Mouse (Mus musculus) spleen, postnatal 10 days (tissue): Measurements from ENCODE around the gene Odc1.
"Not testable (repeated sequence)": the region's sequence is repeated elsewhere in the genome, so short reads cannot be mapped to it uniquely, and the experiment has no call there.

Experiments
- DNase-seq, 2 experiments: peaks; one replicate each; pipeline ENCODE4 v3.0.0; 2021 to 2022; ENCODE audit warnings: low spot score in 2 of 2

The Odc1 gene

DNA sequence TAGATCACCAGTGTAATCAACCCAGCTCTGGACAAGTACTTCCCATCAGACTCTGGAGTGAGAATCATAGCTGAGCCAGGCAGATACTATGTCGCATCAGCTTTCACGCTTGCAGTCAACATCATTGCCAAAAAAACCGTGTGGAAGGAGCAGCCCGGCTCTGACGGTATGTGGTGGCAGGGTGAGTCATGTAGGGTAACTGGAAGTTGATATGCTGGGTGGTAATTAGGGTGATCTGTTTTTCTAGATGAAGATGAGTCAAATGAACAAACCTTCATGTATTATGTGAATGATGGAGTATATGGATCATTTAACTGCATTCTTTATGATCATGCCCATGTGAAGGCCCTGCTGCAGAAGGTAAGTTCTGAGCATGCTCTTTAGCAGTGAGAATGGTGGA lies 4.8 kb downstream of the Odc1 start:
- not testable (repeated sequence) for DNase-seq

DNA sequence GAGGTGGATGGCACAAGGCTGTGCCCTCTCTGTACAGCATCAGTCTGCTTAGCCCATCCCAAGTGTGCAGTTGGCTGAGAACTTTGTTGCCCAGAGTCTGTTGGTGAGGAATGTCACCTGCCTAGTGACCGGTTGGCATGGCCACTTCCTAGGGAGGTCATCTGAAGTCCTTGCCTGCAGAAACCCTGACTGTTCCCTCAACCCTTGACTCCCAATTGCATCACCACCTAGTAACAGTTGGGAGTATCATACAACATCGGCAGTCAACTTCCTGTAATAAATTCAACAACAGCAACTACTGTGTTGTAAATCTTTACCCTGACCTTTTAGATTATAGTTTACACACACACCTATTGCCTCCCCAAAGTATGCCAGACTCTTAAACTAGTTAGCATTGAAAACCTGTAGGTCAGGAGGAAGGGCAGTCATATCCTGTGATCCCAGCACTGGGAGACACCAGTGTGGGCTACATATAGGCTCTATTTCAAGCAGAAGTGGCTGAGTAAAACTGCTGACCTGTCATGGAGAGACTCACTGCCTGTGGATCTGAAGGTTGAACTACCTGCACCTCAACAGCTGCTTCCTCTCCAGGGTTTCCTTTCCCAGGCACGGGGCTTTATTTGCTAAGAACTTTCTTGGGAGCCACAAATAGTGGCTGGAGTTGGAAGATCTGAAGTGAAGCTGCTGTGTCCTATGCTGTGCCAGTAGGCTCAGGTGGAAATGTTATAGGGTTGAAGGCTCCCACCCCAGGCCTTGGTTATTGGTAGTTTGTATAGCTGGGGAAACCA lies 6.8 kb downstream of the Odc1 start:
- peak in 1 of 2 experiments; percentile 13 for DNase-seq

DNA sequence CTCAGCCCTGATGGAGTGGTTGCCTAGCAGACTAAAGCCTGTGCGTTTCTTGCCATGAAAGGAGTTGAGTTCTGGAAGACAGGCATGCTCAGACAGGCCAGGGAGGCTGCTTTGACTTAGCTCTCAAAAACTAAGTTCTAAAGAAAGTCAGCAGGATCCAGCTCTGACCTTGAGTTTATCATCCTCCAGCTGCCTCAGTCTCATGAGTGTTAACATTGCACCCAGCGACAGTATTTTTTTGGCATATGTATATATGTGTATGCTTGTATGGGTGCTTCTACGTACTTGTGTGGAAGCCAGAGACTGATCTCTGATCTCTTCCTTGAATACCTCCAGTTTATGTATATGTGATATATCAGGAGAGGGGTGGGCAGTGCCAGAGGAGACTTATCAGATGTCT lies 7.8 kb downstream of the Odc1 start:
- DNase-seq = peak in 1 of 2 experiments; percentile 14

DNA sequence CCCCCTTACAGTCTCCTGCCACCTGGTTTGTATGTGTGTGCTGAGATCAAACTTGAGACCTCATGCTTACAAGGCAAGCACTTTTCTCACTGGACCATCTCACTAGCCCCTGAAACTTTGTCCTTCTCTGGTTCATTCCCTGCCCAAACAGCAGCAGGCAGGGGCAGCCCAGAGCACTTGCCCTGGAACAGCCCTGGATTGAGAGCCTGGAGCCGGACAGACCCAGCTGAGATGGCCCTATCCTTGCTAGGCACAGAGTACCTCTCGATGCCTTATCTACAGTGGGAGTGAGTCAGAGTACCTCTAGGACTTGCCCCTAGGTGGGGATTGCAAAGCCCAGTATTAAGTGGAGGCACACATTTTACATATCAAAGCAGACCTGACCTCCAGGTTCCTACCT lies 8.4 kb downstream of the Odc1 start:
- no peak for DNase-seq

DNA sequence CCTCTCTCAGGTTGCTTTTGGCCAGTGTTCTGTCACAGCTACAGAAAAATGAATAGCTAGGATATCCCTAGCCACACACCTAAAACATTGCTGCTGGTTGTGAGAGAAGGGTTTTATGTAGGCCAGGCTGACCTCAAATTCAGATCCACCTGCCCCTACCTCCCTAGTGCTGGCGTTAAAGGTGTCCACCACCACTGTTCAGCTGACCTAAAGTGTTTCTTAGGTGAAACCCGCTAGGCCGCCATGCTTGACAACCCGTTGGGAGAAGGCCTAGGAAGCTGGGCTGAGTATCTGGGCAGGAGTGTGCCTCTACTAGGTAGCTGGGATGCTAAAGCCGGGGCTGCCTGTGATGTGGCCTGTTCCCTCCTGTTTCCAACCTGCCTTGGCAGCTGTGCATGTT lies 9.0 kb downstream of the Odc1 start:
- DNase-seq = no peak

DNA sequence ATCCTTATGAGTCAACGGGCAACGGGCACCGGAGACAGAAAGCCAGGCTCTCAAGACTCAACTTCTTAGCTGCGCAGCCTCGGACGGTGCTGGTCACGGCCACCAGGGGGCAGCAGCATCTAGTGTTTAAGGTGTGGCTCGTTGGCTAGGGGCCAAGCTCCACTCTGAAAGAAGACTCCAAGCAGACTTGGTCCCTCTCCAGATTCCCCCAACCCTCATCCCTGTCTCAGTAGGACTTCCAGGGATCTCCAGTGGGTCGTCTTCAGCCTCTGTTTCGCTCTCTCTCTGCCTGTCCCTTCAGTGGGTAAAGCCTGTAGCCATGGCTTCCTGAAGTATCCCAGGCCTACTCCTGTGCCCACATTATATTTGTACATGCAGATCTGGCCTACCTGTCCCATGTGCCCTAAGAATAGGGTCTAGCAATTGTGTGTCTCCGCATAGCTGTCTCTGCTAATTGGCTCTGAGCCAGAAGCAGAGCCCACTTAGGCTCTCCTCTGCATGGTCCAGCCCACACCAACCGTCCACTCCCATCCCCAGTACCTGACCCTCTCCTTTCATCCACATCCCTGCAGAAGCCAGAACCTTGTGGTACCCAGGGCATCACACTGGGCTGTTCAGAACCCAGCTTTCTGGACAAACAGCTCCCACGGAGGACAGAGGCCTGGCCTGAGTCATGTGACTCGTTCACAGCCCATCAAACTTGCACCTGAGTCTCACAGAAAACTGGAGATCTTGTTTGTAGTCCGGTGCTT lies 9.8 kb downstream of the Odc1 start:
- peak; percentile 94 to 95 for DNase-seq

DNA sequence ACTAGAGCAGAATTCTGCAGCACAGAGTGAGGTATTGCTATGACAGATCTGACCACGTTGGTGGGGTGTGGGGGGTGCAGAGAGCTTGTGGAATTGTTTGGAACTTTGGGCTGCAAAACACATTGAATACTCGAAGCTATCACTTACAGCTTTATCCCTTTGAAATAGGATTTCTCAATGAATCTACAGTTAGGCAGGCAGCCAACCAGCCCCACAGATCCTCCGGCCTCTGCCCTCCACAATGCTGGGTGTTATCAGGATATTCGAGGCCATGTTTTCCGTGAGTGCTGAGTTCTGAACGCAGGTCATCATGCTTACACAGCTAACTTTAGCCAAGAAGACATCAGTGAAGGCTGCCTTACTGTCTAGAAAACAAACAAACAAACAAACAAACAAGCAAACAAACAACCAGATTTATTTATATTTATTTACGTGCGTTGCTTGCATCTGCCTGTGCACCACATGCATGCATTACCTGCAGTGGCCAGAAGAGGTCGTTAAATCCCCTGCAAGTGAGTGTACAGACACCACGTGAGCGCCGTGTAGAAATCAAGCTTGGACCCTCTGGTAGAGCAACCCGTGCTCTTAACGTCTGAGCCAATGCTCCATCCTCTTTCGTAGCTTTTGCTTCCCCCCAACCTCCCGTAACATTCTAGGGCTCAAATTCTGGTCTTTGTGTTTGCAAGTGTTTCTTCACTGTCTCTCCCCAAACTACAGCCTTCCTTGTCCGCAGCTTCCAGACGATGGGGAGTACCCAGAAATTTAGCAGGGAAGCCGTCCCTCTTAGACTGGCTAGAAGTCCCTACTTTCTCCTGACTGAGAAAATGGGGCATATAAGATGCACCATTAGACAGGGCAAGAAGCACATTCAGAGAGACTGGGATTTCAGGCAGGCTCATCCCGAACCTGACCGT lies 12.1 kb downstream of the Odc1 start:
- peak in 1 of 2 experiments; percentile 80 for DNase-seq

DNA sequence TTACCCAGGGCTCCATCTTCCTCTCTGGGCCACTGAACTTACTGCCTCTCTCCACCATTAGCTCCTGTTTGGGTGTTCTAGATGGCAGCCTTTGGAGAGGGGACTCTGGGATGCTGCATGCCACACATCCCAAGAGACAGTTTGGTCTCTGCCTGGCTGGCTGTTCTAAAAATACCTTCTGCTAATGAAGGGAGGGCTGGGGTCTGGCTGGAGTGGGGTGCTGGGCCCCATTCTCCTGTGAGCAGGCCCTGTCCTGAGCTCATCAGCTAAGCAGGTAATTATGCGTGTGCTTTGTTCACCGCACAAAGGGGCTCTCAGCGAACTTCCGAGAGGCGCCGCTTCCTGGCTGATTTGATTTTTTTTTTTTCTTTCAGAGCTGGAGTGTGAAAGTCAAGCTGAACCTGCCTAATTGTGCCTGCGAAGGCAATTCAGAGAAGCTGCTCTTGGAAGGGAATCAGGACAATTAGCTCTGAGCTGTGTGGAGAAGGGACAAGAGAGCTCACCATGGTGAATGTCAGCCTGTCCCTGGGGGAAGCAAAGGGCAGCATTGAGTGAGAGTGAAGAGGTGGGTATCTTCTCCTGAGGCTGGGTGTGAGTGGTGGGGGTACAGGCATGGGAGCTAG lies 12.9 kb downstream of the Odc1 start:
- DNase-seq = no peak

DNA sequence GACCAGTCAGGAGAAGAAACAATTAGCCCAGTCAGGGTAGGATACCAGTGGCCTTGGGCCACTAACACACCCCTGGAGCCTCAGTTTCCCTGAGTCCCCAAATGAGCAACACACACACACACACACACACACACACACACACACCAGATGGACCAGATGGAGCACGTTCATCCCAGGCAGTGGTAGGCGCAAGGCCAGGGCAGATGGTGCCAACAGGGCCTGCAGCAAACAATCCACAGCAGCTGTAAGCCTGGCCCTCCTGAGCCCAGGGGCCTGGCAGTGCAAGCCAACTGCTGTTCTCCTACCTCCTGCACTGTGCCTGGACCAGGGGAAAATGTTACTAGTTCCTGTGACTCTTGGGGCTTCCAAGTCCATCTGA lies 13.4 kb downstream of the Odc1 start:
- no peak for DNase-seq

DNA sequence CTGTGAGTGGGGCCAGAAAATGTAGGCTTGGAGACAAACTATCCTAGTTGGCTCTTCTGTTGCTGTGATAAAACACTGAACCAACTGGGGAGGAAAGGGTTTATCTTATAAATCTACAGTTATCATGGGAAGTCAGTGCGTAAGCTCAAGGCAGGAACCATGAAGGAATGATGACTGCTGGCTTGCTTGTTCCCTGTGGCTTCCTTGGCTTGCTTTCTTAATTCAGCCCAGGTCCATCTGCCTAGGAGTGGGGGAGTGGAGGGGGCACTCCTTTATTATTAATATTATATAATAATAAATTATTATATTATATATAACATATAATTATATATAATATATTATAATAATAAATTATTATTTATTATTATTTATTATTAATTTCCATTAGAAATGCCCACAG lies 17.8 kb downstream of the Odc1 start:
- DNase-seq = no peak

DNA sequence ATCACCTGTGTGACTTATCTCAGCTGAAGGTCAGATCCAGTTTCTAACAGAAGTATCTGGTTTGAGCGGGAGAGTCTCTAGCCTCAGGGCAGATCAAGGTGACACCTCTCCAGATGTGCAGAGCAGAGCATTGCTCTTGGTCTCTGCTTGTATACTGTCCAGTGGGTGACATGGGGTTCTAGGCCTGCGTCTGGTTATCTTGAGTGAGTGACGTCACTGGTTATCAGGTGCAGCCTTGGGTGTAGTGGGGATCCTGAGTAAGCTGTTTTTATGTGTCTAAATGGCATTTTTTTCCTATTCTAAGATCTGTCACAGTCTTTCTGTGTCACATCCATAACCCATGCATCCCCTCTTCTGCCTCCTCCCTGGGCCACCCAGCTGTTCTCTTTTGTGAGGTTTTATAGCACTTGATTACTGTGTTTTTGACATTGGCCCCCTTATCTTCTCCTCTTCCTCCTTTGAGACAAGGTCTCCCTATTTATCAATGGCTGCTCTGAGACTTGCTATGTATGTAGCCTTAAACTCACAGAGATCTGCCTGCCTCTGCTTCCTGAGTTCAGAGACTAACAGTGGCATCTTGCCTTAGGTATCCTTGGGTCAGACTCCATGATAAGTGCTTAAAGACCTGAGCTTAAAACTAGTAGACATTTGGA lies 20.9 kb downstream of the Odc1 start:
- DNase-seq = no peak

DNA sequence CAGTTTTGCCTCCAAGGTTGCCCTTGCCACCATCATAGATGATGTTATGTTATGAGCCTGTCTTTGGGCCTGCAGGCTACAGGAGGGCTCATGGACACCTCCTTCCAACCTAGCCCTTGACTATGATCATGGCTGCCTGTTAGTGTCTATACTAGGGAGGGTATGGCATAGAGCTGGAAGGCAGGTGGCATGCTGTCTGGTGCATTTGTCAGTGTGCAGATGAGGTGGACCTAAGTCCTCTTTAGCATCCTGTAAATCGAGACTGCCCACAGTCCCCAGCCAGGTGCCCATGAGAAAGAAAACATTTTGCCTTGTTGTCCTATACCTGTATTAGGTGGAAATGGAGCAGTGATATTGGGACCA lies 21.4 kb downstream of the Odc1 start:
- no peak for DNase-seq

DNA sequence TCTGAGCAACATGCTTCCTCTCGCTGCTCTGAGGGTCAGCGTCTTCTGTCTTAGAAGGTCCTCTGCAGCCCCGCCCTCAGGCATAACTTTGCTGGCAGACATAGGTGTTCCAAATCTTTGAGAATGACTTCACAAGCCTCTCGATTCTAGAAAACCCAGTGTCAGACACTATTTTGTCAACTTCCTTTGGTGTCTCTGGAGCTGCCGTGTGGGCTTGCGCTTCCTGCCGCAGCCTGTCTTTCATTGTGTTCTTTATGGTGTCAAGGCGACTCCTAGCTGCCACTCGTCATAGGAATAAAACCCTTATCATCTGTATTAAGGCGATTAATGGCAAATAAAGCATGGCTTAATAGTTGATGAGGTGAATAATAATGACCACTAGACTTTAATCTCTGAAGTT lies 24.0 kb downstream of the Odc1 start:
- DNase-seq = no peak

DNA sequence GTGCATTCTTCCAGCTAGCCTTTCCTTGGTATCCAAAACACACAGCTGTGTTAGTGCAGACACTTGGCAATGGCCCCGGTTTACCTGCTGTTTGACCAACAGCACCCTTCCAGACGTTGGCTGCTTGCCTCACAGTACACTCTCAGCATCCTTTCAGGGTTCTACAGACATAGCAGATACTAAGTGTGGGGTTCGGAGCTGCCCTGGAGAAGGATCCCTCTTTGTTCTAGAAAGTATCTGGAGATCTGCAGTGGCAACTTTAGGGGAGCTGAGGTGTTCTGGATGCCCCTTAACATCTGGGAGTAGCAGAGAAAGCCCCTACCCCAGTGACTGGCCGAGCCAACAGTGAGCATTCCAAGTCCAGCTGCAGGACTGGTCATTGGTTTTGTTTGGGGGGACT lies 30.0 kb downstream of the Odc1 start:
- DNase-seq = no peak

DNA sequence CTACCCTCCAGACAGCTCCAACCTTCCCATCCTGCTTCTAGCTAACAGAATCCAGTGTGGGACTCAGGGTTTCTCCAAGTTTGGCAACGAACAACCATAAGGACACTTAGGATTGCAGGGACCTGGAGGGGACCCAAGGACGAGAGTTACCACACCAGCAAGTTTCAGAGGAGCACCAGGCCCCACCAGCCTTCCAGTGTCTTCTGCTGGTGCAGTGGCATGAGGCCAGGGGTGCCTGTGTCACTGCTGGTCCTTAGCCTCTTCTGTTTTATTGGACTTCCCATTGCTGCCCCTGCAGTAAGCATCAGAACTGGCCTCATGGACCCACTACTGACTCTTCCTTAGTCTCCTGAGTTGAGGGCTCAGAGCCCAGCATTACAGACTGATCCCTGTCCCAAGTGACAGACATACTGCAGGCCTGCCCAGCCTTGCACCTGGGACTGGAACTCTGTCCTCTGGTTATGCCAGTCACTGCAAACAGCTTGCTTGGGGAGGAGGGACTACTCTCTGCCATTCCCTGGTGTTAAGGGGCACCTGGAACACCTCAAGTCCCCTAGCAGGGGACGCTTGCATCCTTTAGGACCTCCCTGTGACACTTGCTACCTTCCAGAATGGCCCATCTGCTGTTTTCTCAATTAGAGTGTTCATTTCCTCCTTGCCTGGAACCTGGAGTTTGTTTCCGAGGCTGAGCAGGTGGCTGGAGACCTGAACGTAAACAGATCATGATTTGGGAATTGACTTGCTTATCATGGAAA lies 30.7 kb downstream of the Odc1 start:
- no peak for DNase-seq

DNA sequence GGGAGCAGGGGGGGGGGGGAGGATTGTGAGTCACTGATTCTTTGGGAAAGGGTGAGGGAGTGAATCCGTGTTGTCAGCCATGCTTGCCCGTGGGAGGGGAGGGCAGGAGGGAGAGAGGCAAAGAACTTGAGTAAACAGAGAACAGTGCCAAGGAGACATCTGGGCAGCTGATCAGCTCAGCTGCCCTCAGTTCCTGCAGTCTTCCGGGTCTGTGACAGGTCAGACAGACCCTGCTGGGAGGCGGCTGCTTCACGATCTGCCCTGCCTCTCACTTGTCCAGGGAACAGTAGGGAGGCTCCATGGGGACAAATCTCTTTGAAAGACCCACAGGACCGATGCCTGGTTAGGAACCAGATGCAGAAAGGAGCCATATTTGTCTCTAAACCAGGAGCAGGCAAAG lies 31.4 kb downstream of the Odc1 start:
- DNase-seq = no peak

DNA sequence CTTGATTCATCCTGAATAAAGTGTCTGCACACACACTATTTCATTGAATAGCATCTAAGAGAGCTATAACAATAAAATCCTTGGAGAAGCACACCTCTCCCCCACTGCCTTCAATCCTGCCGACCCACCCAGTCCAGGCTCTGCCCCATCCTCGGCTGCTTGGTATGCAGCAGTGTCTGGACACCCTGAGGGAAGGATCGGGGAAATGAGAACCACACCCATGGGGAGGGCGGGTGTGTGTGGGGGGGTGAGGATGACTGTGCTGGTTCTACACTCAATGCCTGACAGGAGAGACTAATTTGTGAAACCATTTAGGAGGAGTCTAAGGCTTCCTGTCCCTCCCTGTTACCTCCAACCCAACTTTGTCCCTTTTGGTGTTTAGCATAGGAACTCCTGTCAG lies 34.0 kb downstream of the Odc1 start:
- DNase-seq = no peak

DNA sequence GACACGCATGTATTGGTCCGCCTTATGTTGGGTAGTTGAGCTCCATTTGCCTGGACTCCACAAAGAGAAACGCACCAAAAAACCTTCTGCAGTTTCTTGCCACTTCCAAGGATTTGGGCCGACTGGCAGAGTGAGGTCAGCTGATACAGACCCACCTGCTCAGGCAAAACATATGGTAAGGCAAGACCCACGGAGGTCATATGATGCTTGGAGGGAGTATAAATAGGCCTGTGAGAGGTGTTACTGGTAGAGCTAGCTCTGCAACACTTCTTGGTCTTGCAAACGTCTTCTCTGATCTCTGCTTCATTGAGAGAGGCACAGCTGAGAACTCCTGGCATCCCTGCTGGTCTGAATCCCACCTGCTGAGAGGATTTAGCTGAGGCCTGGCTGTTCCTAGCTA lies 36.4 kb downstream of the Odc1 start:
- no peak for DNase-seq

DNA sequence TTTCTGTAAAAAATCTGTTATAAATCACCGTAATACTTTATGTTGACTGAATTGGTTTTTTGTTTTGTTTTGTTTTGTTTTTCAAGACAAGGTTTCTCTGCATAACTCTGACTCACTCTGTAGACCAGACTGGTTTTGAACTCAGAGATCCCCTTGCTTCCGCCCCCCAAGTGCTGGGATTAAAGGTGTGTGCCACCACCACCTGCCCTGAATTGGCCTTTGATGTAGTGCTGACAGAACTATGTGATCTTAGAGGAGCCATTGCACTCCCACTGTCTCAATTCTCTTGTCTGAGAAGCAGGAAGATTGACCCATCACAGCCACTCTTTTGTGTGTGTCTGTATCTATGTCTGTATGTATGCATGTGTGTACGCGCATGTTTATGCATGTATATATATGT lies 37.8 kb downstream of the Odc1 start:
- no peak for DNase-seq

DNA sequence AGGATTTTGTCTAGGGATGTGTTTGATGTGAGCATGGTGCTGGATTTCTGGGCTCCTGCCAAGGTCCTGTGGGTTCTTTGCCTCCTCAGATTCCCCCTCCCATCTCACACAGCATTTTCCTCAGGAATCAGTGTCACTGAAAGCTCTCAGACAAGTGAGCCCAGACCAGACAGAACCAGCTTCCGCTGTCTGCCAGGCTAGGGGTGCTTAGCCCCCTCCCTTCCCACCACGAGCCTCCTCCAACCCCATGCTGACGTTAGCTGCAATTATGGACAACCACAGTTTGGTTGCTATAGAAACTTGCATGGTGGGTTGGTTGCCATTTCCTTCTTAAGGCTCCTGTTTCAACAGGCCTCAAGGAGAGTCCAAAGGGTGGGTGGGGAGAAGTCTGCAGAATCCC lies 39.3 kb downstream of the Odc1 start:
- no peak for DNase-seq

DNA sequence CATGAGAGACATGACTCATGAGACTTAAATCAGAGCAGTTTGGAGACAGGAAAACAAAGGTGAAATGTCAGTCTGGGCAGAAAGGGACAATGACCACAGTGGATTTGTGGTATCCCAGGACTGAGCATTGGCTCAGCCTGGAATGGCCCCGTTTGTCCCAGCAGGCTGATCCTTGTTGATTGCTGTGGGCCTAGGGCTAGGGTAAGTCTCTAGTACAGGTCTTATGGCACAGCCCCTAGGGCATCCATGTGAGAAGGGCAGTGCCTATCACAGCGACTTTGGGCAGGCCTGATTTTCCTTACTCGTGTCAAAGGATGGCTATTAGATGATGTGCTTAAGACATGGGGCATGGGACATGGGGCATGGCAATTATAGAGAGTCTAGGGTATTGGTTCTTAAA lies 41.4 kb downstream of the Odc1 start:
- DNase-seq = no peak
